Mouse (Mus musculus) hindbrain, embryonic 11.5 days (tissue): ENCODE results near the gene Npas2. TPM values are rescaled to one million over a fixed set of nuclear protein-coding genes. Genes with fewer than 3 reads are reported as not detected.

ENCODE experiments used
- ATAC-seq: fragments of 200-750 bp; cut with Nextera tagmentation; 2 replicates; pipeline ENCODE4 v1.8.0; 2017; ENCODE audit warnings: mild to moderate bottlenecking, moderate TSS enrichment, moderate library complexity; ENCODE audit not compliant: low FRiP score
- DNase-seq: peaks from one replicate; pipeline ENCODE4 v3.0.0-alpha.2; 2015; ENCODE audit warnings: low spot score
- H3K27ac ChIP-seq: fragments of 300-500 bp; sonication (generic); 2 replicates; pipeline ENCODE4 v1.5.1; 2014; ENCODE audit warnings: mild to moderate bottlenecking, low read depth, low read length
- H3K27me3 ChIP-seq: fragments of 300-500 bp; sonication (generic); 2 replicates; pipeline ENCODE4 v1.6.1; 2014; ENCODE audit warnings: mild to moderate bottlenecking, low read length, moderate library complexity, mixed read lengths; ENCODE audit not compliant: control insufficient read depth, insufficient read depth
- H3K36me3 ChIP-seq: fragments of 300-500 bp; sonication (generic); 2 replicates; pipeline ENCODE4 v1.6.1; 2014; ENCODE audit warnings: mild to moderate bottlenecking, low read length, moderate library complexity, mixed read lengths; ENCODE audit not compliant: control insufficient read depth, insufficient read depth
- H3K4me1 ChIP-seq: fragments of 300-500 bp; sonication (generic); replicated peaks from 2 replicates; pipeline ENCODE4 v1.6.1; 2014; ENCODE audit warnings: low read length, mixed read lengths; ENCODE audit not compliant: control insufficient read depth, insufficient read depth
- H3K4me2 ChIP-seq: fragments of 300-500 bp; sonication (generic); replicated peaks from 2 replicates; pipeline ENCODE4 v1.6.1; 2014; ENCODE audit warnings: mild to moderate bottlenecking, low read depth, low read length
- H3K4me3 ChIP-seq: fragments of 300-500 bp; sonication (generic); 2 replicates; pipeline ENCODE4 v1.5.1; 2014; ENCODE audit warnings: low read depth, low read length
- H3K9ac ChIP-seq: fragments of 300-500 bp; sonication (generic); 2 replicates; pipeline ENCODE4 v1.6.1; 2014; ENCODE audit warnings: low read depth, low read length
- H3K9me3 ChIP-seq: fragments of 300-500 bp; sonication (generic); 2 replicates; pipeline ENCODE4 v1.6.1; 2016; ENCODE audit warnings: low read length; ENCODE audit not compliant: control insufficient read depth
- WGBS: fragments of 180-500 bp; shearing (Covaris S2); extraction: QIAGEN DNeasy Blood & Tissue Kit; methylation state at CpG from one replicate; pipeline ENCODE4 v1.1.7; 2014; 5-methylcytosine and 5-hydroxymethylcytosine counted together
- polyA plus RNA-seq: library from polyadenylated mRNA; unstranded; fragments of >200 nt; fragmentation: Nextera tagmentation; extraction: Ambion mirVana; gene quantifications from 2 replicates; pipeline ENCODE4 v1.2.1, GENCODE M21; 2014

The Npas2 gene
- polyA plus RNA-seq, 1 experiment from 2014 or later = 0.12 TPM

DNA sequence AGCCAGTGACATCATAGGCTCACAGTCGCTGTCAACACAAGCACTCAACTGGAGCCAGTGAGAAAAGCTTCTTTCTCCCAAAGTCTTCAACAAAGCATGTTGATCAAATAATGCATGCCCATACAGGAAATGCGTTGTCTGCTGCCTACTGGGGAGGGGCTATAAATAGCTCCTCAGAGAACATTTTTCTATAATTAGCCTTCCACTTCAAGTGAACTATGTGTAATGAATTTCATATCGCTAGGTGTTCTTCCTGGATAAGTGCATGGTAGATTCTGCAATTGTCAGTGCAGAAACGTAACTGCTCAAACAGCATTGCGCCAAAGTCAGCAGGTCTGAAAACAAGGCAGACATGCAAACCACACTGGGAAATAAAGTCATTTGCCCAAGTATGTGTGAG lies 7.7 kb upstream of the Npas2 start:
- no peaks in the 10 kb centered on the region for H3K9me3 ChIP-seq
- WGBS = 88% methylated on average over 5 of the region's 5 CpGs
- ATAC-seq (no peak), DNase-seq (no peak)
- no peak overlapping the region for H3K4me3 ChIP-seq
- peaks cover 1% of the 10 kb centered on the region; the same call in 1 of the 2 replicates for H3K27me3 ChIP-seq
- no peaks in the 10 kb centered on the region for H3K4me1 ChIP-seq
- H3K36me3 ChIP-seq = no peaks in the 10 kb centered on the region
- no peak overlapping the region for H3K27ac ChIP-seq
- H3K4me2 ChIP-seq = no peak overlapping the region
- H3K9ac ChIP-seq = no peak overlapping the region

DNA sequence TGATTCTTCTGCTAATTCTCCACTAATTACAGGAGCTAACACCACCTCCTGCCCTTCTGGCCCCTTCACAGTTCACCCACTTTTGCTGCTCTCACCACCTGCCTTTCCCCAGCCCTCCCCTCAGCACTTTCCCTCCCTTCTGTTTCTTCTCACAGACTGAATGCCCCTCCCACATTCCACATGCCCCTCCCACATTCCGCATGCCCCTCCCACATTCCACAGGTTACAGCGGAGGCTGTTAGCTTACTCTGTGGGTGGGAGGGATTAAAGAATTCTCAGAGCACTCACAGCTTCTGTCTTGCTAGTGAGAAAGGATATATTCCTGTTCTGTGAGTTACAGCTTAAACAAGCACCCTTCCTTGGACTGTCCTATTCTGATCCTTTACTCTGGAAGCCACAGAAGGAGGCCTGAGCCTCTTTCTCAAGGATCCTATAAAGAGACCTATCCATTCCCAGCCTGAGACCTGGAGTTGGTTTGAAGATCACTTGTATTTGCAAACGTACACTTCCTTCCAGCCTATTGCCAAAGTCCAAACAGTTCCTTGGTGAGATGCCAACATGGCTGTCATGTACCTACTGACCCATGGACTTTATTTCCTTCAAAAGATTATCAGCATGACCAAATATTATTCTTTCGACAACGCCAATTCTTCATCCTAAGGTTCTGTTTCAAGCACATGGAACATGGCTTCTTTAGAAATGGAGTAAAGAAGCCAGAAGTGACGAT lies 6.7 kb upstream of the Npas2 start:
- Histone ChIP-seq H3K36me3 (no peaks in the 10 kb centered on the region), H3K4me3 (no peak overlapping the region), H3K27ac (no peak overlapping the region), H3K4me1 (no peaks in the 10 kb centered on the region), H3K4me2 (no peak overlapping the region), H3K9me3 (no peaks in the 10 kb centered on the region), H3K27me3 (peaks cover 7% of the 10 kb centered on the region), H3K9ac (no peak overlapping the region)
- 53% methylated on average over 6 of the region's 6 CpGs for WGBS
- ATAC-seq (no peak), DNase-seq (no peak)

DNA sequence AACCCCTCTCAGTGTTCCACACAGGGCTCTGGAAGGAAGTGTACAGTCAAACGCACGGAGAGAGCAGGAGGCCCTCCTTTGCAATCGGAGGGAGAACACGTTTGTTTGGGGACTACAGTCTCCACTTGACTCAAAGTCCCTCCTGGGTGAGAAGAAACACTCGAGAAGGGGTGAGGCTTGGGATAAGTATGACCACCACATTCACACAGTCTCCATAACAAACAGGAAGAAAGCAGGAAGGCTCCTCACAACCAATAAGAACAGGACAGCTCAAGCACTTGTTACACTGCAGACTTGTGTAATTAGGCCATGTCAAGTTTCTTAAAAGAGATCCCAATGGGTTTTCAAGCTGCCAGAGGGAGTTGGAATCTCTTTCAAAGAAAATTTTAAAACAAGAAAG lies 2.4 kb upstream of the Npas2 start:
- Histone ChIP-seq H3K9me3 (no peaks in the 10 kb centered on the region), H3K36me3 (no peaks in the 10 kb centered on the region), H3K4me2 (no peak overlapping the region), H3K9ac (no peak overlapping the region), H3K4me3 (no peak overlapping the region), H3K27ac (no peak overlapping the region), H3K27me3 (peaks cover 43% of the 10 kb centered on the region), H3K4me1 (no peaks in the 10 kb centered on the region)
- 78% methylated on average over 5 of the region's 5 CpGs for WGBS
- ATAC-seq (no peak), DNase-seq (no peak)

DNA sequence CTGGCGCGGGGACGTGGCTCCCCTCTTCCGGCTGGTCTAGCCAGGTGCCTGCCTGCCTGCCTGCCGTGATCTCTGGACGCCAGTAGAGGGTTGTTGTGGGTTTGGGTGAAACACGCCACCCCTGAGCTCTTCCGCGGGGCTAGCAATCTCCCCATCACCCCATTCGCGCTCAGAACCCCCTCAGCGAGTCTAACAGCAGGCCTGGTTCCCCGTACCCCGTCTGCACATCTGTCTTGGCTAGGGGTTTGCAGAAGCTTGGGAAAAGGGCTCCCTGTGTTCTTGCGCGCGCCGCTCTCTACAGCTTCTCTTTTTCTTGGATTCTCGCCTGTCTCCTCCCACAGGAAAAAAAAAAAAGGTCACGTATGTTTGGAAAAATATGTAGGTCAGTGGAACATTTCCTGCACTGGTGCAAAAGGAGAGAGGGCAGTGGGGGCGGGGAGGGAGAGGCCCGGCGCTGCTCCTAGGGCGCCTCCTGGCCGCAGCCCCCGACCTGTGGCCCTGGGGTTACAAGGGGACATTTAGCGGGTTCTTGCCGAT lies 1.0 kb upstream of the Npas2 start:
- peaks cover 46% of the 10 kb centered on the region for H3K27me3 ChIP-seq

DNA sequence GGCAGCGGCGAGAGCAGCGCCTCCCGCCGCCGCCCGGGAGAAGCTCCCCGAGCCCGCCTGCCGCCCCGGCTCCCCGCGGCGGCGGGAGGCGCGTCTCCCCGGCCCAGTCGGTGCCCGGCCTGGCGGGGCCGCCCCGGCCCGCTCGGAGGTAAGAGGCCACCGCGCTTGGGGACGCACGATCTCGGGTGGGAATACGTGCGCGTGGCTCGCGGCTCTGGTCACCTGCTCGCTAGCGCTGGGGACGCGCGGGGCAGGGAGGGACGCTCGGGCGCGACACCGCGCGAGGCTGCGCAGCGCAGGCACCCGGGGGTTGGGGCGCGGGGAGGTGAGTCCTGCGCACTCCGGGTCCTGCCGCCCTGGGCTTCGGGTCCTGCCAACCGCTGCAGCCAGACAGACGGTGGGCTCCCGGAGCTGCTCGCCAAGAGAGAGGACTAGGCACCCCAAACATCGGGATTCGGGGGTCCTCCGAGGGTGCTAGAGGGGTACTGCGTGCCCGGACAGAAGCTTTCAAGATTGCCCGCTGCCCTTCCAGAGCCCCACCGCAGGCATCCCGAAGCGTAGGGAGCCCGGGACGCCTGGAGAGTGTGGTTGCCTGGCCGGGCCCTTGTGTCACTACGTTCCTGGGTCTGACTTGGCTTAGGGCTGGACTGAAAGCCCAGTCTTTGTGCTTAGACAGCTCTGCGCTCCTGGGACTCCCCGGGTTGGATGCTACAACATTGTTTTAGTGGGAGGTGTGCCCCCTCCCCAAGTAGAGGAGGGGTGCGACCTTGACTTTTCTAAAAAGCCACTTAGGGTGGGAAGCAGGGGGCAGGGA lies 538 bp downstream of the Npas2 start:
- peak overlapping the region; percentile 67 for H3K4me3 ChIP-seq
- H3K4me1 ChIP-seq = no peaks in the 10 kb centered on the region
- under 1% methylated on average over 51 of the region's 76 CpGs for WGBS
- H3K9ac ChIP-seq = peak overlapping the region; percentile 40
- DNase-seq = peak; percentile 62
- H3K27me3 ChIP-seq = peaks cover 46% of the 10 kb centered on the region
- ATAC-seq = peak; percentile 68; the same call in 1 of the 2 replicates
- H3K9me3 ChIP-seq = no peaks in the 10 kb centered on the region
- H3K27ac ChIP-seq = no peak overlapping the region
- peak overlapping the region; percentile 98 for H3K4me2 ChIP-seq
- H3K36me3 ChIP-seq = no peaks in the 10 kb centered on the region

More for the DNA sequence above, 1.0 kb upstream of the Npas2 start:
- Histone ChIP-seq H3K4me3 (peak overlapping the region; percentile 67; the same call in 1 of the 2 replicates), H3K9ac (no peak overlapping the region), H3K9me3 (no peaks in the 10 kb centered on the region), H3K4me1 (no peaks in the 10 kb centered on the region), H3K4me2 (peak overlapping the region; percentile 98), H3K36me3 (no peaks in the 10 kb centered on the region), H3K27ac (no peak overlapping the region)
- ATAC-seq (no peak), DNase-seq (peak; percentile 33)
- WGBS = under 1% methylated on average over 26 of the region's 28 CpGs

DNA sequence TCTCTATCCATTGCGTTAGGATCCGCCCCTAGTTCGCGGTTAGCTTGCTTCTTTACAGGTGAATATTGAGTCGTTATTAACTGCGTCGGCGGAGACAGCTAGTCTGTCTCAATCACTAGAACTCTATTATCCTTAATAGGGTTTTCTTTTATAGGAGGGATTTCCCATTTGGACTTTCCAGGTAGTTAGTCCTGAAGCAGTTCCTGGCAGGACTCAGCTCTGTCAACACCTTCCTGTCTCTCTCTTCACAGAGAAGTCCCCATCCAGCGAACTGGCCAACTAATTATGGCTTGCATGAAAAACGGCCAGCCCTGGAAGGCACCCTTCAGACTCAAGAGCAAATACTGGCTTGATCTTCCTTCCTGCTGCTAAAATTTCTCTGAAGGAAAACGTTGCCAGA lies 1.4 kb downstream of the Npas2 start:
- Histone ChIP-seq H3K9me3 (no peaks in the 10 kb centered on the region), H3K4me3 (no peak overlapping the region), H3K36me3 (no peaks in the 10 kb centered on the region), H3K27me3 (peaks cover 46% of the 10 kb centered on the region), H3K4me2 (no peak overlapping the region), H3K27ac (no peak overlapping the region), H3K9ac (no peak overlapping the region), H3K4me1 (no peaks in the 10 kb centered on the region)
- DNase-seq = peak; percentile 14
- no peak for ATAC-seq
- WGBS = 4% methylated on average over 11 of the region's 11 CpGs

DNA sequence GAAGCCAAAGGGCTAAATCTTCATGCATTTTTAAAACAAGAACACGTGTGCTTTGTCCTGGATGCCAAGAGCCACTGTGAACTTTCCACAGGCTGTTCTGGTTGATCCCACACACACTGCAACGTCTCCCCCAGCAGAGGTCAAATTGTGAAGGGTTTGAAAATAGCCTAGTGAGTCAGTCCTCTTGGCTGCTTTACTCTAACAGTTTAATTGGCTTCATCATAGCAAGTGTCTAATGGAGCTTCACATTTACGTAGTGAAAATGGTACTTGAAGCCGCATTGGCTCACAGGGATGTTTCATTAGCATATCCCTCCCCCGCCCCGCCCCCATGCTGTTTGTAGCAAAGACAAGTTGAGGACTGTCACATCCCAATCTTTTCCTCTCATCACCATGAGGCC lies 2.6 kb downstream of the Npas2 start:
- no peak overlapping the region for H3K4me3 ChIP-seq
- no peaks in the 10 kb centered on the region for H3K9me3 ChIP-seq
- no peak overlapping the region for H3K9ac ChIP-seq
- peaks cover 42% of the 10 kb centered on the region for H3K27me3 ChIP-seq
- no peak overlapping the region for H3K4me2 ChIP-seq
- no peaks in the 10 kb centered on the region for H3K4me1 ChIP-seq
- ATAC-seq = no peak
- WGBS = 41% methylated on average over 6 of the region's 6 CpGs
- no peaks in the 10 kb centered on the region for H3K36me3 ChIP-seq
- no peak overlapping the region for H3K27ac ChIP-seq
- DNase-seq = peak; percentile 28

DNA sequence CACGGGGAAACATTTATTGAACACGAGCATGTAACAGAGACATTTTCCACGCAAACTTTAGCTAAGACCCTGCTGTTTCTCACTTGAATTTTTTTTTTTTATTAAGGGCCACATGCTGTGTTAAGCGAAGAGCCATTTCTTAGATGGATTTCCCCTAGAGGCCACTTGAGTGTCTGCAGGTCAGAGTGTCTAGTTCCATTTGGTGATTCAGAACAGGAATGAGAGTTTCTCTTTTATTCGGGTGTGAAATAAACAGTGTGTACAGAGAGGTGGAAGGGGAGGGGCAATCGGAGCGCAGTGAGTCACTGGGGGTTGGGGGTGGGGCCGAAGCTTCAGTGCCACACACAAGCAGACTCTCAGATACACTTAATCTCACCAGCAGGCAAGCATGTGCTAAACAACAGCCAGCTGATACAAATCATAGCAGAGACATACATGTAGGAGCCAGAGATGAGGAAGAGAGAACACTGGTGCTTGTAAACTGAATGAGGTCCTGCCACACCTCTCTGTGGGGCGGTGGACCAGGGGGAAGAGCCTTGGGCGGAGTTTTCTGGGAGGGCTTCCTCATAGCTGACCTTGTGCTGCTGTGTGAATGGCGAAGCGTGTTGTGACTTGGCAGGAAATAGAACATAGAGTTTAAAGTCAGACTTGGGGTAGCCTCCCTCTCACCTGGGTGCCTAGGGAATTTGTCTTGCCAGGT lies 3.3 kb downstream of the Npas2 start:
- Histone ChIP-seq H3K9me3 (no peaks in the 10 kb centered on the region), H3K4me3 (no peak overlapping the region), H3K36me3 (no peaks in the 10 kb centered on the region), H3K4me1 (no peaks in the 10 kb centered on the region), H3K4me2 (no peak overlapping the region), H3K27me3 (peaks cover 39% of the 10 kb centered on the region), H3K27ac (no peak overlapping the region), H3K9ac (no peak overlapping the region)
- WGBS = 57% methylated on average over 12 of the region's 12 CpGs
- DNase-seq (no peak), ATAC-seq (no peak)
